29 mouse cellular contexts compared by ENCODE assay signal in genomic region chr2:32091956-32092355, GRCm38 (mm10). TPM values are rescaled to one million over a fixed set of nuclear protein-coding genes. Genes with fewer than 3 reads are reported as not detected.
DNase-seq lines count a peak whose midpoint lies in the region; ATAC-seq and TF ChIP-seq lines count a peak whose summit lies in the region.
"Had no signal": no experiment of that assay in that cellular context is flagged by ENCODE, and none has a peak within 500 bp of the region (broad histone marks: within the 10 kb centered on the region; RNA-seq: fewer than 3 reads in every experiment).

No protein-coding gene starts in this region.

- H3K4me2 ChIP-seq in kidney, embryonic 15.5 days, result no peak overlapping the region
- no peak overlapping the region for H3K4me2 ChIP-seq in liver, embryonic 12.5 days
- no peak overlapping the region for H3K4me2 ChIP-seq in liver, postnatal 0 days (ENCODE audit: low read depth, low read length)
- H3K4me2 ChIP-seq: forebrain, embryonic 13.5 days; heart, embryonic 12.5 days; hindbrain, embryonic 12.5 days; intestine, embryonic 15.5 days; limb, embryonic 12.5 days; midbrain, embryonic 15.5 days; neural tube, embryonic 15.5 days had no signal

- no peaks in the 10 kb centered on the region for H3K27me3 ChIP-seq in heart, adult 2 months (ENCODE audit: control insufficient read depth, insufficient read depth, low read length)
- H3K27me3 ChIP-seq in kidney, embryonic 15.5 days, result peaks cover 53% of the 10 kb centered on the region
- peaks cover 30% of the 10 kb centered on the region for H3K27me3 ChIP-seq in liver, embryonic 12.5 days (replicated peaks)
- peaks cover 11% of the 10 kb centered on the region; the same call in 1 of the 2 replicates for H3K27me3 ChIP-seq in liver, postnatal 0 days (ENCODE audit: insufficient read depth, low read length)
- H3K27me3 ChIP-seq: heart, embryonic 12.5 days had no signal

- no peak overlapping the region for H3K4me3 ChIP-seq in heart, adult 2 months
- no peak overlapping the region for H3K4me3 ChIP-seq in kidney, embryonic 15.5 days (replicated peaks)
- H3K4me3 ChIP-seq in liver, embryonic 12.5 days, result no peak overlapping the region
- H3K4me3 ChIP-seq in liver, postnatal 0 days (ENCODE audit: low read depth, low read length), result no peak overlapping the region
- H3K4me3 ChIP-seq: forebrain, embryonic 13.5 days; heart, embryonic 12.5 days; hindbrain, embryonic 12.5 days; intestine, embryonic 15.5 days; layer of hippocampus, adult 2 months; left cerebral cortex, adult 2 months; limb, embryonic 12.5 days; midbrain, embryonic 15.5 days; neural tube, embryonic 15.5 days had no signal

- no peaks in the 10 kb centered on the region for H3K9me3 ChIP-seq in kidney, embryonic 15.5 days (replicated peaks)
- H3K9me3 ChIP-seq in liver, embryonic 12.5 days (replicated peaks), result no peaks in the 10 kb centered on the region
- peaks cover 6% of the 10 kb centered on the region for H3K9me3 ChIP-seq in liver, postnatal 0 days (ENCODE audit: low read length)
- H3K9me3 ChIP-seq: forebrain, embryonic 13.5 days; heart, embryonic 12.5 days; hindbrain, embryonic 12.5 days; intestine, embryonic 15.5 days; limb, embryonic 12.5 days; midbrain, embryonic 15.5 days; neural tube, embryonic 15.5 days had no signal

- no peak for TF ChIP-seq EP300 in heart, adult 2 months (IDR thresholded peaks at IDR 0.05; ENCODE audit: insufficient read depth, low read depth, low read length)
- TF ChIP-seq EP300 in liver, postnatal 0 days (IDR thresholded peaks at IDR 0.05; ENCODE audit: low read depth), result no peak

- no peak for ATAC-seq in kidney, embryonic 15.5 days (replicated peaks; ENCODE audit: low FRiP score)
- ATAC-seq in liver, embryonic 12.5 days, result no peak
- ATAC-seq in liver, postnatal 0 days, result no peak
- ATAC-seq: forebrain, embryonic 13.5 days; hindbrain, postnatal 0 days; intestine, embryonic 15.5 days; midbrain, embryonic 15.5 days had no signal

- H3K9ac ChIP-seq in heart, adult 2 months (ENCODE audit: low read depth, low read length), result no peak overlapping the region
- H3K9ac ChIP-seq in kidney, embryonic 15.5 days, result no peak overlapping the region
- H3K9ac ChIP-seq in liver, embryonic 12.5 days, result no peak overlapping the region
- H3K9ac ChIP-seq in liver, postnatal 0 days (replicated peaks), result no peak overlapping the region
- H3K9ac ChIP-seq: forebrain, embryonic 13.5 days; heart, embryonic 12.5 days; hindbrain, embryonic 12.5 days; intestine, embryonic 15.5 days; limb, embryonic 12.5 days; midbrain, embryonic 15.5 days; neural tube, embryonic 15.5 days had no signal

- H3K36me3 ChIP-seq in heart, adult 2 months (ENCODE audit: control insufficient read depth, insufficient read depth, low read length), result no peaks in the 10 kb centered on the region; the same call in 1 of the 2 replicates
- H3K36me3 ChIP-seq in kidney, embryonic 15.5 days, result no peaks in the 10 kb centered on the region
- H3K36me3 ChIP-seq in liver, embryonic 12.5 days, result no peaks in the 10 kb centered on the region
- H3K36me3 ChIP-seq in liver, postnatal 0 days (replicated peaks; ENCODE audit: insufficient read depth, low read length), result no peaks in the 10 kb centered on the region
- H3K36me3 ChIP-seq: heart, embryonic 12.5 days; hindbrain, embryonic 12.5 days; intestine, embryonic 15.5 days; limb, embryonic 12.5 days; midbrain, embryonic 15.5 days; neural tube, embryonic 15.5 days had no signal

- DNase-seq in heart, adult 2 months, result no peak
- DNase-seq in heart, adult 9 months (ENCODE audit: low spot score in 2 of 2), result no peak
- peak; percentile 59 for DNase-seq in kidney, adult 11 months
- no peak for DNase-seq in liver, postnatal 0 days
- DNase-seq in gastrocnemius, postnatal 25 days, result peak; percentile 82
- no peak for DNase-seq in MN1 (ENCODE audit: low spot score)
- DNase-seq: adrenal gland, postnatal 14 days; cerebellum, adult 11 months; cerebellum, adult 9-10 months; cerebellum, postnatal 36 days; kidney, postnatal 14 days; lung, adult 2 months; lung, postnatal 10 days; right cerebral cortex, postnatal 25 days; spleen, adult 18-20 months; thymus, postnatal 25 days had no signal

- no peak for TF ChIP-seq POLR2A in heart, adult 2 months (IDR thresholded peaks at IDR 0.05; ENCODE audit: insufficient read depth, low read depth, low read length)

- intact Hi-C loops in heart, adult 2 months (cut with DNase I), result no loop called here

- WGBS in heart, adult 2 months, result 45% methylated on average over 3 of the region's 3 CpGs
- 74% methylated on average over 3 of the region's 3 CpGs for WGBS in kidney, embryonic 15.5 days
- 57% methylated on average over 3 of the region's 3 CpGs for WGBS in liver, embryonic 12.5 days (ENCODE audit: insufficient replicate concordance)
- 67% methylated on average over 3 of the region's 3 CpGs for WGBS in liver, postnatal 0 days (ENCODE audit: insufficient replicate concordance)

- H3K4me1 ChIP-seq in heart, adult 2 months (ENCODE audit: control insufficient read depth, insufficient read depth, low read length), result peaks cover 6% of the 10 kb centered on the region
- H3K4me1 ChIP-seq in kidney, embryonic 15.5 days, result peaks cover 24% of the 10 kb centered on the region
- peaks cover 44% of the 10 kb centered on the region for H3K4me1 ChIP-seq in liver, embryonic 12.5 days
- peaks cover 23% of the 10 kb centered on the region for H3K4me1 ChIP-seq in liver, postnatal 0 days (ENCODE audit: insufficient read depth)

- H3K27ac ChIP-seq in heart, adult 2 months, result peak overlapping the region; percentile 39
- H3K27ac ChIP-seq in kidney, embryonic 15.5 days, result no peak overlapping the region
- H3K27ac ChIP-seq in liver, embryonic 12.5 days, result peak overlapping the region; percentile 8; the same call in 1 of the 2 replicates
- H3K27ac ChIP-seq in liver, postnatal 0 days (ENCODE audit: low read depth), result no peak overlapping the region
- H3K27ac ChIP-seq: forebrain, embryonic 13.5 days; hindbrain, embryonic 12.5 days; hindbrain, postnatal 0 days; intestine, embryonic 15.5 days; left cerebral cortex, adult 2 months; limb, embryonic 12.5 days; macrophage; midbrain, embryonic 15.5 days; neural tube, embryonic 15.5 days had no signal

- H3K79me2 ChIP-seq in heart, adult 2 months (replicated peaks; ENCODE audit: control insufficient read depth, insufficient read depth, low read length), result no peaks in the 10 kb centered on the region

- TF ChIP-seq CTCF in heart, adult 2 months (IDR thresholded peaks at IDR 0.05), result no peak
- no peak for TF ChIP-seq CTCF in liver, postnatal 0 days (IDR thresholded peaks at IDR 0.05; ENCODE audit: low read depth)

RNA-seq across cellular contexts. Expression of gene Plpp7, which starts 3.4 kb away (rescaled TPM):
- 10 to 100 TPM; 33.6 to 33.8 TPM for total RNA-seq in heart, adult 2 months (2021)
- polyA plus RNA-seq in heart, adult 2 months (2012; rRNA removed), result 56.3 and 62.1 TPM in 2 replicates
- 4.4 and 7.1 TPM in 2 replicates for polyA plus RNA-seq in kidney, embryonic 15.5 days (2015; fragmentation: Nextera tagmentation; extraction: Ambion mirVana)
- 3.0 and 3.4 TPM in 2 replicates for polyA plus RNA-seq in liver, embryonic 12.5 days (2016; fragmentation: Nextera tagmentation; extraction: Ambion mirVana)
- 1.6 and 1.7 TPM in 2 replicates for polyA plus RNA-seq in liver, postnatal 0 days (2015; fragmentation: Nextera tagmentation; extraction: Ambion mirVana)
- total RNA-seq in gastrocnemius, postnatal 25 days (2021), result 10 to 100 TPM; 90.9 to 97.0 TPM

RNA-seq across cellular contexts. Expression of gene Fam78a, which starts 7.3 kb away (rescaled TPM):
- total RNA-seq in heart, adult 2 months (2021), result 10 to 100 TPM; 15.9 to 19.1 TPM
- 18.7 and 24.9 TPM in 2 replicates for polyA plus RNA-seq in heart, adult 2 months (2012; rRNA removed)
- polyA plus RNA-seq in kidney, embryonic 15.5 days (2015; fragmentation: Nextera tagmentation; extraction: Ambion mirVana), result 1.6 and 2.3 TPM in 2 replicates
- polyA plus RNA-seq in liver, embryonic 12.5 days (2016; fragmentation: Nextera tagmentation; extraction: Ambion mirVana), result 22.4 and 22.6 TPM in 2 replicates
- 3.8 and 4.3 TPM in 2 replicates for polyA plus RNA-seq in liver, postnatal 0 days (2015; fragmentation: Nextera tagmentation; extraction: Ambion mirVana)
- 10 to 100 TPM; 15.1 to 15.9 TPM for total RNA-seq in gastrocnemius, postnatal 25 days (2021)

RNA-seq across cellular contexts. Expression of gene Prrc2b, which starts 58.9 kb away (rescaled TPM):
- total RNA-seq in heart, adult 2 months (2021), result 10 to 100 TPM; 78.3 to 82.6 TPM
- polyA plus RNA-seq in heart, adult 2 months (2012; rRNA removed), result 39.3 and 46.9 TPM in 2 replicates
- polyA plus RNA-seq in kidney, embryonic 15.5 days (2015; fragmentation: Nextera tagmentation; extraction: Ambion mirVana), result 49.2 and 49.7 TPM in 2 replicates
- polyA plus RNA-seq in liver, embryonic 12.5 days (2016; fragmentation: Nextera tagmentation; extraction: Ambion mirVana), result 20.8 and 23.6 TPM in 2 replicates
- polyA plus RNA-seq in liver, postnatal 0 days (2015; fragmentation: Nextera tagmentation; extraction: Ambion mirVana), result 7.5 and 8.4 TPM in 2 replicates
- total RNA-seq in gastrocnemius, postnatal 25 days (2021), result 10 to 100 TPM; 67.0 to 69.6 TPM

Comparison
In these comparisons a context has a peak if more than half of its experiments do, and no peak if none do; other contexts are left out.
1. H3K27ac ChIP-seq: peak in heart, adult 2 months (single experiment) and liver, embryonic 12.5 days (single experiment); none in kidney, embryonic 15.5 days (single experiment) and liver, postnatal 0 days (single experiment).
2. DNase-seq: peak in kidney, adult 11 months (single experiment) and gastrocnemius, postnatal 25 days (single experiment); none in heart, adult 2 months (0 of 2), heart, adult 9 months (0 of 2), liver, postnatal 0 days (single experiment) and MN1 (single experiment).